Mouse (Mus musculus) R1 (cell line): ENCODE measurements around the gene Ralgps1.
"Not testable (repeated sequence)": the region's sequence is repeated elsewhere in the genome, so short reads cannot be mapped to it uniquely, and the experiment has no call there.

Source experiments
- DNase-seq: peaks from one replicate; pipeline ENCODE4 v3.0.0-alpha.2; 2018; ENCODE audit warnings: low read depth, low spot score

The Ralgps1 gene

DNA sequence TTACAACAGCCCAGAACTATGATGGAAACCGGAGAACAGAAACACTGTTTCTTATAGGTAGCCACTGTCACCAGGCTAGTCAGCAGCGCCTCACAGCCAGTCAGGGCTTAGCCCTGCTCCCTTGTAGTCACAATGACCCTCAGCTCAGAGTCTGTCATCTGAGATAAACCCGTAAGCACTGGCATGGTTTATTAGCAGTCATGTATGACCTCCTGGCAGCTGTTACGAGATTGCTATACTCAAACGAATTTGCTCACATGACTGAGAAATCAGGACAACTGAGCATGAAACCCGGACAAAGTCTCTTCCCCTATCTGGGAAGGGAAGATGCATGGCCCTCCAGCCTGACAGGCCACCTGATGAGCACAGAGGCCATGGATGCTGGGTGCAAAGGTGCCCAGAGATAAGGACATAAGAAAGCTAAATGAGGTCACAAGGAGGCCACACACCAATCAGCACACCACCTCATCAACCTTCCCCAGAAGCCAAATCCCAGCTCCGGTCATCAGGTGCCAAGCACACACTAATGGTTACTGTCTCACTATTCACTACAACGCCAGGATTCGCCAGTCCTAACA lies 10.1 kb downstream of the Ralgps1 start:
- DNase-seq, result no peak

DNA sequence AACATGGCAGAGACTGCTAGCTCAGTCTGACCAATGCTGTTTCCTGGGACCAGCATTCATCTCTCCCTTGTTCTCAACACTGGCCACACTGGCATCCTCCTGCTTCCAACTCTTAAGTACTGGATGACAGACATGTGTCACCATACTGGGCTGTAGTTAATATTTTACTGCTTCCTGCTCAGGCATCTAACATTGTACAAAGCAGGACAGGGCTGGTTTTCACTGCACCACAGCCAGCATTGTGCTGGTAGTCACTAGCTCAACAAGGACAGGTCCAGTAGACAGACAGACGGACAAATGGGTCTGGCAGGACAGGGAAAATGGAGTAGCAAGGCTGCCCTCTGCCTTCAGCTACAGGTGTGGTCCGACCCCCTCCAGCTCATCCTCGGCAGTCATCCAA lies 10.7 kb downstream of the Ralgps1 start:
- DNase-seq, result no peak

DNA sequence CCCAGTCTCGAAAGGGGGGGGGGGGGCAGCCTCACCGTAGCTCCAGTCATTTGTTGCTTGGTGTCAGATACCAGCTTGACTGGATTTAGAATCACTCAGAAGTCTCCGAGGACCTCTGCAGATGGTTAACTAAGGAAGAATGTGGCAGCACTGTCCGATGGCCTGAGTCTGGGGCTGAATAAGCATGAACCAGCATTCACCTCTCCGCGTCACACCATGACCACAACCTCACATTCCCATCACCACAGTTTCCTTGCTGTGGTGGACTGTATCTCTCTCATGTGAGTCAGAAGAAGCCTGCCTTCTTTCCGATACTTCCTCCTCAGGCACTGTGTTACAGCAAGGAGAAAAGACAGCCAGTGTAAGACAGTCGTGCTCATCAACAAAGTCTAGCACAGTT lies 12.1 kb downstream of the Ralgps1 start:
- DNase-seq, result no peak

DNA sequence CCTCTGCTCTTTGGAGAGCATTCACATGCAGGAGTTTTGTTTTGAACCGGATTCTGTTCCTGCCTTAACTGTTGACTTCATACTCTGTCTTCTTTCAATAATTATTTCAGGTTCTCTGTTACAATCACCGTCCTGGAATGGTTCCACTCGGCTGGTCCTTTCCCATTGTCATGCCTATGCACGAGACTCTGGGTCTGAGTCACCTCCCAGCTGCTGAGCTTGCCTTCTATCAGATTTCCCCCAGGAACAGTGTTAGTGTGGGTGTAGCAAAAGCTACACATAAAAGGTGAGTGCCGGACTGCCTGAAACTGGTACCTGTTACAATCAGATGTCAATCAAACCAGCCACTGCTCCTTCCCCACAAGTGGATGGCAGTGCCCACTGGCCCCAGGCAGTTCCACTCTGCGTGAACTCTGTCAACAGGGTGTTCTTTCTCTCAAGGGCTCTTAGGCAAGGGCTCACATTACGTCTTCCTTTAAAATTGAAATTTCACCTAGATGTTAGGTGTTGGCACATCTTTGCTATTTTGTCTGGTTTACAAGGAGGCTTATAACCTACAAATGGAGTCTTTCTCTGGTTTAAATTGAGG lies 13.9 kb downstream of the Ralgps1 start:
- DNase-seq, result peak; percentile 49

DNA sequence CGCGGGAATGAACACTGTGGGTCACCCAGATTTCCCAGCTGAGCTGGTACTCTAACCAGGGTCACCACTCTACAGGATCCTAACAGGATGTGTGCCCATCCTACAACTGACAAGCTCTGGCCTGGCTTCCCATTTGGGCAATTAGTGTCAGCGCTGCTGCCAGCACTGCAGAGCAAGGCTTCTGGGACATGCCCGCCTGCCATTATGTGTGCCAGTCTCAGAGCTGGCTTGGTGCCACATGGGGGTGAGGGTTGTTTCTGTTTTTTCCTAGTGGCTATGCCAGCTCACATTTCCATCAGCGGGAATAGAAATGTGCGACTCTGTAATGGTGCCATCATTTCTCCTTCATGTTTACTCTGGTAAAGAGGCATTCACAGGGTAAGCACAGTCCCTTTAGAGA lies 15.7 kb downstream of the Ralgps1 start:
- no peak for DNase-seq

DNA sequence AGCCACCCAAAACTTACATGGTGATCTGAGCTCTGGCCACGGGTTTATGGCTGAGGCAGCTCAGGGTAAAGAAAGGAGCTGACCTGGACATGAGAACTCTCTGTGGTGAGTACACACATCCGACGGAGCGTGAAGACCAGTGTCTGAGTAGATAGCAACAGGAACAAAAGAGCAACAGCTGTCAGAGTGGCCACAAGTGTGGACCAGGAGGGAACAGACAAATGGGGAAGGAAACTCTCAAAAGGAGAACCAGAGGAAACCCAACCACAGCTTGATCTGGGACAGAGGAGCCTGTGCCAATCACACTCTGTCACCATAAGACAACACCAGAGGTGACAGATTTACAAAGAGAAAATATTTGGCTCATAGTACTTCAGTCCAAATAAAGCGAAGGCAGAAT lies 17.9 kb downstream of the Ralgps1 start:
- no peak for DNase-seq

DNA sequence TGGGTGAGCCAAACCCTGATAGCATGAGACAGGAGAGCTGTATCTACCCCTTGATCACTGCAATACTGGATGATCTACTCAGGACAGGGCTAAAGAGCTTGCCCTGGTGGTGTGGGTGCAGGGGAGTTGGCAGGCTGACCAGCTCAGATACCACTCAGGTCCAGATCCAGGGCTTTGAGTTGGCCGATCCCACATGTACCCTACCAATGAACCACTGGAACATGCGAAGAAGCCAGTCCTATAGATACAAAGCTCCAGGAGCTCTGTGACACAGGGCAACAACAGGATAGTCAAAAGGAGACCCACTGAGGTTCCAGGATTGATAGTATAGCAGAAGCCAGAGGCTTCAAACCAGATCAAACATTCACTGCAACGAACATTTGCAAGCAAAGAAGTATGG lies 19.8 kb downstream of the Ralgps1 start:
- no peak for DNase-seq

DNA sequence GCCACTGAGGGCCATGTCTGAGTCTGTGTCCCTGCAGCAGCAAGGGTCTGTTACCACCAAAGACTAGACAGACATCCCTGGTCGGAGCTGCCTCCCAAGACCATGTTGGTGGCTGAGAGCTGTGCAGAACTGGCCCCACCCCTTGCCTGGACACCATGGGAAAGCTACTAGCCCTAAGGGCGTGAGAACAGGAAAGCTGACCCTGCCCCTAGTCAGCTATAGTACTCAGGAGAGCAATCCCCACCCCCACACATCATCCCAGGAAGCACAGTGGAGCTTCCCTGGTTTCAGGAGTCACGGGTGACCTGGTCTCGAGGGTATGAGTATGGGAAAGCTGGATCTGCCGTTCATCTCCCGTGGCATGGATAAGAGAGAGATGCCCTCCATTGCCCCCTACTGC lies 20.4 kb downstream of the Ralgps1 start:
- DNase-seq, result no peak

DNA sequence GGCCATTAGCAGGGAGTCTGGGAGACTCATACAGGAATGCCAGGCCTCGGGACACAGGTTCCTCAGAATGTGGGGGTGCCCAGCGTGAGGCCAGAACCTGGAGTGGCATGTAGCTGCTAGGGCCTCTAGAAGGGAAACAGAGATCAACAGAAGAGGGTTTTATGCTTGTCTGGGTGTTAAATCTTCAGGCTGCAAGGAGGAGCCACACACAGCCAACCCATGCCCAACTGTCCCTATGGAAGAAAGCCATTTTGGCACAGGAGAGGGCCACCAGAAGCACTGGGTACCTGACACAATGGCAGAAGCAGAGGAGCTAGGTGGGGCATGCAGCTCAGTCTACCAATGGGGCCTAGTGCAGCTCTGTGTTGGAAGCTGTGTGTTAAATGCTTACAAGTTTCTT lies 21.7 kb downstream of the Ralgps1 start:
- DNase-seq, result no peak

DNA sequence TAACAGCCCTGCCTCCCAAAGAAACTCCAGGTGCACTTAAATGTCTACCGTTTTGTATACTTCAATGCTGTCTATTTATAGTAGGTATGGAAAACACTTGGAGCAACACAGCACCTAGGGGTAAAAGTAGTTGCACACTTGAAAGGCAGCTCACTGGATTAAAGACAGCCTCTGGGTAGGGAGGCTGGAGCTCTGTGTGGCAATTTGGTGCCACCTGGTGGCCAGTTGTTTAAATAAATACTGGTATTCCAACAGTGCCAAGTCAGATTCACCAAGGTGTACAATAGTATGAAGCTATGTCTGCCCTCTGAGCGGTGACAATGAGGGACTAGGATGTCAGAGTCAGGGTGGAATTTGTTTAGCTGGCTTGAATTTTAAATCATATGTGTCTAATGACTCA lies 22.2 kb downstream of the Ralgps1 start:
- peak; percentile 70 for DNase-seq

DNA sequence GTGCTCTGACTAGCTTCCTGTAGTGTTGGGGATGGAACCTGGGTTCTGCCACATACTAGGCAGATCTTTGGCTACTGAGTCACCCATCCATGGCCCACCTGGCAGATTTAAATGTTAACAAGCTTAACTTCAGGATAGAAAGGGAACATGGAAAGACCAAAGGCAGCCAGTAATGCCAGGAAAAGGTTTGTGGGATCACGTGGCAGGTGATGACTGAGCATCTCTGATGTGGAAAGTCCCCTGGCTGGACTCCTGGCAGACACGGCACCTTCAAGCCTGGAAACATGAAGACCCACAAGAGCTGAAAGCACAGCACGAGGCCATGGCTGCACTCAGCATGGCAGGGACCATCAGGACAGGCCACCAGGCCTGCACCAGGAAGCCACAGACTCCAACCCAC lies 23.0 kb downstream of the Ralgps1 start:
- DNase-seq, result no peak

DNA sequence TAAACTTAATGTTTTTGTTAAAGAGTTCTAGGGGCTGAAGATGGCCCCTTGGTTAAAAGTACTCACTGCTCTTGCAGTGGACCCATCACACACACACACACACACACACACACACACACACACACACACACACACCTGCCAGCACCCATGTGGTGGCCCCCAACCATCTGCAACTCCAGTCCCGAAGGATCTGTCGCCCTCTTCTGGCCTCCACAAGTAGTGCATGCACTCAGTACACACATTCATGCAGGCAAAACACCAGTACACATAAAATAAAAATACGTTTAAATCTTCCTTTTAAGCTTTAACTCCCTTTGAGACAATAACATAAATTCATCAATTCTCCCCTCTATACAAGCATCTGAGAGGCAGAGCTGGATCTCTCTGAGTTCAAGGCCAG lies 23.7 kb downstream of the Ralgps1 start:
- DNase-seq, result peak; percentile 66

DNA sequence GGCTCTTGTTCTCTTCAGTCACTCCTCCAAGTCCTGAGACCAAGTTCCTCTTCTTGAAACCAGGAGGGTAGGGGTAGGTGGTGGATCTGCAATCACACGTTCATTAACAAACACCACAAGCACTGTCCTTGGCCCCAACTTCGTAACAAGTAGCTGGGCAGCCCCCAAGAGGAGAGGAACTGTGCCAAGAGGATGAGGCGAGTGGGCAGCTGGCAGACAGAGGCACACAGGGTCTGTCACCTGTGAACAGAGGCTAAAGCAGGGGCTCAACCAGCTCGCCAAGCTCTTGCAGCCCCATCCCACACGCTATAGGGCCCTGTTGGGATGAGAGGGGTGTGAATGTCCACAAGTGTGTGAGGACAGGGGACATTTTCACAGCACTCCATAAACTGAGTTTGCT lies 24.5 kb downstream of the Ralgps1 start:
- DNase-seq, result no peak

DNA sequence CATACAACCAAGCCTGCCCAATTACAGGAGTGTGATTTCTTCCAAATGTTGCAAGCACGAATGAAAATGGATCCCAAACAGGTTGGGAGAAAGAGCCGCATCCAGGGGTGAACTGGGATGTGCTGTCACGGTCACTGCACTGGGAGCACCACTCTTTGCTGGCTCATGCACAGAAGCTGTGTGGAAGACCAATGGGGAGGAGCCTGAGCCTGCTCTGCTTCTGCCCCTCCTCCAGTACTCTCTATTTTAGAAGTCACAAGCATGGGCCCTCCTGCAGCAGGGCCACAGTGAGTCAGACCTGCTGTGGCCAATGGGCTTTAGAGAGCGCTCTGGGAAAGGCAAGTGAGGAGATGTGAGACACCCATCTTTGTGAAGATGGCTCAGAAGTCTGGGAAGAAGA lies 25.3 kb downstream of the Ralgps1 start:
- DNase-seq, result no peak

DNA sequence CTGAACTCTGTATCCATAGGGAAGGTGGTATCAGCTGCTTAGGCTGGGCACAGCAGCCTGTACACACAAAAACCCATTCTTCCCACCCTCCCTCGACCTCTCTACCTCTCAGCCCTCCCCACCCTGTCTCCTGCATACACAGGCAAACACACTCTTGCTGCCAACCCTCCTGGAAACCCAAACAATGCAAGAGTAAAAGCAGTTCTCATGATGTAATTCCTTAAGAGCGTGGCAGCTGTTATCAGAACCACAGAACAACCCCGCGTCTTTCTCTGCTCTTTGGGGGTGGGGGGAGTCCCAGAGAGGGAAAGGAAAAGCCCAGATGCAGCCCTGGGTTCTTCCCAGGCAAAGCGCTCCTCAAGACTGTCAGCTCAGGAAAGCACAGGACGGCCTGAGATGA lies 25.8 kb downstream of the Ralgps1 start:
- DNase-seq, result no peak

DNA sequence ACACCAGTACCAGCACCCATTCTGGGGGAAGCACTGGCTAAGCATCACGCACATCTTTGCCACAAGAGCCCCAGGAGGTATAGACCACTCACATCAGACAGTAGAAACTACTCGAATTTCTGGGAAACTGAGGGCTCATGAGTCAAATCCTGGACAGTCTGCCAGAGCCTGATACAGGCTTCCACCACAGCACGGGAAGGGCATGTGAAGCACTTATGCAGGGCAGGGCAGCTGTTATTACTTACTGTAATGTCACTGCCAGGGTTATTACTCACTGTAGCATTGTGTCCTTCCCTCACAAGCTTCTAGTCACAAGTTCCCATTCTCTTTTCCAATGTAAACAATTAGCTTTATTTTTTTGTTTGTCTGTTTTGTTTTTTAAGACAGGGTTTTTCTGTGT lies 27.9 kb downstream of the Ralgps1 start:
- no peak for DNase-seq

DNA sequence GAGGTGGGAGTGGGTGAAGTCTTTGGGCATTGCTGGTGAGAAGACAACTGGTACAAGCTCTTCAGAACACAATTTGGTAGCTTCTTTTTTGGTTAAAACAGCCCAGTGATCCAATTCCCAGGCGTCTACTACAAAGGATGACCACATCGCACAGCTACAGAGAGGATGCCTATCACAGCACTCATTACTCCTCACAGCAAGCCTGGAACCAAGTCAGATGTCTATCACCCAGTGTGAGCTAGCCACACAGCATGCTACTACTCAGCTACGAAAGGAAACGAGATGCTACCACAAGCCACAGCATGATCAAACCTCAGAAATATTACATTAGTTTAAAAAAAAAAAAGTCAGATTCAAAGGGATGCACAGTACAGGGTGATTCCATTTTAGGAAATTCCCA lies 29.1 kb downstream of the Ralgps1 start:
- DNase-seq, result no peak

DNA sequence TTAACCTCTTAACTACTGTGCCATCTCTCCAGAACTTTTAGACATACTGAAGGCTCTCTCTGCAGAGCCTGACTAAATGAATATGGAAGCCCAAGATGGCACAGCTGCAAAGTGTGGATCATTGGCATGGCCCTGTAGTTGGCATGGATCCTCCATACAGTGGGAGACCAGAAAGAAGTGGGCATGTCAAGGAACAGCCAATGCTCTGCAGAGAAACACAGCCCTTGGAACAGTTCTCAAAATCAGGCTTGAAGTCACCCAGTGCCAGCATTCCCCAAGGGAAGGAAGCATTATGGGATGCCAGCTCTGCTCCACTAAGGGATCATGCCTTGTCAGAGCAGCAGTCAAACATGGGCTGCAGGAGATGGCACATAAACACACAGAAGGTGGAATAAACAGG lies 35.5 kb downstream of the Ralgps1 start:
- no peak for DNase-seq

DNA sequence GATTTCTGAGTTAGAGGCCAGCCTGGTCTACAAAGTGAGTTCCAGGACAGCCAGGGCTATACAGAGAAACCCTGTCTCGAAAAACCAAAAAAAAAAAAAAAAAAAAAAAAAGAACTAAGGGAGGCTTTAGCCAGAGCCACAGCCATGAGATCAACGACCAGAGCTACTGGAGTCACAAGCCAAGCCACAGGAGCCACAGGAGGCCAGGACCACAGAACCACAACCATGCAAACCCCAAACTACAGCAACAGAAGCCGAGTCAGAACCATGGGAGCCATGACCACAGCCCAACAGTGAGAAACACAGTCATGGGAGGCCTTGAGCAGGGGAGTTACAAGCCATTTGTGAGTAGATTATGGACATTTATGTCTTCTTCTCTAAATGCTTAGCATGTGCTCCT lies 41.7 kb downstream of the Ralgps1 start:
- DNase-seq, result no peak

DNA sequence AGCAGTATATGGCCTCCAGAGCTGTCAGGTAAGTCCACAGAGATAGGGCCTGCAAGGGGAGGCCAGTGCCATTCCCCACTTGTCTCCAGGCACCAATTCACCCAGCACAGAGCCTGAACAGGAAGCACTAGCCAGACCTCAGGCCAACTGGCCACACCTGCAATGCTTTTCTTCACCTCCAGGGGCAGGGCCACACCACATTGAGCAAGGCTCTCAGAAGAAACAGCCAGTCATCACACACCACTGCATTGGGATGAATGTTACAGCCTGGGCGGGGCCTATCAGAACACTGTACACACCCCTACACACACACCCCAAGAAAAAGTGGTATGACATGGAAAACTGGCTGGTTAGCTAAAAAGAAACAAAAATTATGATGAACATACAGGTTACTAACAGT lies 42.3 kb downstream of the Ralgps1 start:
- DNase-seq, result peak; percentile 84

DNA sequence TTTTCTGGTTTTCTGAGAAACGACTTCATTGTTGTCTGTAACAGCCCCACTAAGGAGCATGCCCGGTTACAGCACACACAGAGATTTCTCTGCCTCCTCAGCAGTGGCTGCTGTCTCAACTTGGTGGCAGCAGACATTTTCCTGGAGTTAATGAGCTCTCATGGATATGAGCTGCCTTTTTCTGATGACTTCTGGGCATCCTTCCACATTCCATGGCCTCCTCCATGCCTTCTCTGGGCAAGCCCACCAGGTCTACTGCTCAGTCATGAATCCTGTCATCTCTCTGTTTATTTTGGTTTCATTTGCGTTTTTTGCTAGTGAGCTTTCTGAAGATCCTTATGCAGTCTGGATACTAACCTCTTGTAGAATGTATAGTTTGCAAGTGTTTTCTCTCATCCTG lies 45.9 kb downstream of the Ralgps1 start:
- no peak for DNase-seq

DNA sequence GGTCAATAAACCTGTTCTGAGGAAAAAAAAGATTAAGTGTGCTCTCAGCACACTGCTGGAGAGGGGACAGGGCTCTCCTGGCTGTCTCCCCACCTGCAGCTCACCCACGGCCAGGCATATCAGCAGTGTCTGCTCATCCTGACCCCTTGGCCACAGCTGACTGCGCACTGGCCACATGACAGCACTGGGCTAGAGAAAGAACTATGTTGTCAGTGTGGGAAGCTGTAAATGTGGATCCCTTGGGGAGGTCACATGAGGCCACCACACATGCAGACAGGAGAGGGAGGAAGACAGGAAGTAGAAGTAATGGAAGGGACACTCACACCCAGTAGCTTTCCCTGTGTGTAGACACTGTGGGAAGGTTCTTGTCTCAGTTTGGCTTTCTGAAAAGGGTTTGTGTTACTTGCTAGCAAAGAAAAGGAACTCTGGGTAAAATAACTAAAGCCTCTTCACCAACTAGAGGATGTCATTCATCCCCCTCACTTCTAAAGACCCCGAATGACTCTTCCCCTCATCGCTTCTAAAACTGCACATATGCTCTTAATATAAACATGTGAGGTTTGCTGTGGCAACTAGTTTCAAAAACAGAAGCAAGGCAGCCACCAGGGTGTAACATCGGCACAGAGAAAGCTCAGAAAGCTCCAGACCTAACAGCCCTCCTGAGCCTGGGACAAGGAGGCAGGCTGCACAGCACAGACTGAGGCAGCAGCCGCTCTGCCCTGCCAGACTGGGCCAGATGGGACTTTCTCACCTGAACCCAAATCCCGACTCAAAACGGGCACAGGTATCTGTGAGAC lies 47.3 kb downstream of the Ralgps1 start:
- no peak for DNase-seq

DNA sequence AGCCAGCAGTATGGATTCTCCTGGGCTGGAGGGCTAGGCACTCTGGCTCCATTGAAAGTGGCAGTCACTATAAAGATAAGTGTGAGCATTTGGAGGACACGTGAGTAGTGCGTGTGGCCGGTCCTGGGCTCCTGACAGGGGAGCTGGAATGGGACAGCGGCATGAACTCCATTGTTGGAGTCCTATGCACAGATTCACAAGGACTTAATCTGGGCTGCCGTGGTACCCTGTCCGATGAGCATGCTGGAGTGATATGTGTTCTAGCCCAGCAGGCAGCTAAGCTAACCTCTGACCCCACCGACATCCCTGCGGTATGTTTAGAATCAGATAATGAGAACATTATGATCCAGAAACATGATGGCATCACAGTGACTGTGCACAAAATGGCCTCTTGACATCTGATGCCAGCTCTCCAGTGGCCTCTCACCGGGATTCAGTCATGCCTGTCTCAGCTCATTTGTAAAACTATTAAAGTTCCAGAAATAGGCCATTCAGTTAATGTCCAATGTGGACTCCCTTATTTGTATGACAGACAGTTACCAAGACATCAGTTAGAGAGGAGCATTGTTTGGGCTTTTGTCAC lies 48.2 kb downstream of the Ralgps1 start:
- not testable (repeated sequence) for DNase-seq
